Mouse (Mus musculus) bone marrow macrophage, adult 2 months (primary cell): ENCODE results near the gene Rps16.

Source experiments
- CTCF ChIP-seq: IDR thresholded peaks from 2 replicates; pipeline ENCODE4 v1.5.1; 2012; ENCODE audit warnings: low read depth, mild to moderate bottlenecking, low read length, moderate library complexity
- POLR2A ChIP-seq: IDR thresholded peaks from 2 replicates; pipeline ENCODE4 v1.6.1; 2012; ENCODE audit warnings: mild to moderate bottlenecking, low read depth, low read length, borderline replicate concordance

GRCm38 (mm10) chr7:28334534-28334933 is 15.9 kb upstream of the Rps16 start:
- TF ChIP-seq POLR2A: no peak
- no peak for TF ChIP-seq CTCF
